Mouse (Mus musculus): ENCODE measurements around the gene Arhgap28.

DNA sequence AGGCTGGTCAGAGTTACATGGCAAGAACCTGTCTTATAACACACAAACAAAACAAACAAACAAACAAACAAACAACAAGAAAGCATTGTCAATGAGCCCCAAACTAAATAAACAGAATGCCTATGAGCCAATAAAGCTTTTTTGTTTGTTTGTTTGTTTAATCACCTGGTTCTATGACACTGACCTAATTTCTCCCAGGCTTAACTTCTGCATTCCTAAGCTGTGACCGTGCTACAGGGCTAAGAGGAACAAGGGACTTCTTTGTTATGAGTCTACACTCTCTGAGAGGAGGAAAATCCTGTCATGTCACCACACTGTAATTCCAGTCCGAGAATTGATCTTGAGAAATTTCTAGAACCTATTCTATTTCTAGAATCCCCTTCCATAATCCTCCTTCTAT is 29.2 kb downstream of the Arhgap28 start:
- no peak for TF ChIP-seq CTCF (IDR thresholded peaks at IDR 0.05; ENCODE audit: low read depth)
- no peak for TF ChIP-seq EP300 (IDR thresholded peaks at IDR 0.05; ENCODE audit: low read depth)
